26 mouse cellular contexts compared by ENCODE assay signal in the genomic region with DNA sequence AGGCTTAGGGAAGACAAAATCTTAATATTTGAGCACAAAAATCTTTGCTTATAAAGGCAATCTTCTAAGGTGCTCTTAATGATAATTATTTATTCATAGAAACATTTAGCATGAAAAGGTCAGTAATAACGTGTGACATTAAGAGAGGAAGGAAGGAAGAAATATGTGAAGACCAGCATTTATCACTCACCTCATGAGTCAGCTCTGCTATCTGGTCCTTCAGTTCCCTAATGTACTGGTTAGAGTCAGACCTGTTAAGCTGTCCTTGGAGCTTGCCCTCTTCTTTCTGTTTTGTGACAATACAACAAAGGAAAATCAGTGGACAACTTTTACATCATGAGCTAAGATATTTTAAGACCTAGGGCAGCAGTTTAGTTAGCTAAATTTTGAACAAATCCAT. TPM values are rescaled to one million over a fixed set of nuclear protein-coding genes. Genes with fewer than 3 reads are reported as not detected.
DNase-seq lines count a peak whose midpoint lies in the region; ATAC-seq and TF ChIP-seq lines count a peak whose summit lies in the region.
"Had no signal": no experiment of that assay in that cellular context is flagged by ENCODE, and none has a peak within 500 bp of the region (broad histone marks: within the 10 kb centered on the region; RNA-seq: fewer than 3 reads in every experiment).

No protein-coding gene starts in this region.

- H3K36me3 ChIP-seq in MEL (ENCODE audit: control insufficient read depth in 1 of 2, insufficient read depth in 2 of 2, low read length in 2 of 2) = peaks cover 0 to 21% of the 10 kb centered on the region in 2 experiments; a peak in 2 of 4 replicates
- H3K36me3 ChIP-seq in midbrain, embryonic 10.5 days = peaks cover 20% of the 10 kb centered on the region

- intact Hi-C loops in gastrocnemius, postnatal 36 days (cut with DNase I) = no loop called here

- no peaks in the 10 kb centered on the region for H3K9me3 ChIP-seq in MEL (replicated peaks; ENCODE audit: insufficient read depth, low read length)
- H3K9me3 ChIP-seq in midbrain, embryonic 10.5 days (replicated peaks) = peaks cover 8% of the 10 kb centered on the region
- H3K9me3 ChIP-seq: embryonic facial prominence, embryonic 15.5 days had no signal

- no peak for TF ChIP-seq POLR2A in MEL (IDR thresholded peaks at IDR 0.05; ENCODE audit: control insufficient read depth in 1 of 2, insufficient read depth in 1 of 2, low read depth in 1 of 2, low read length in 2 of 2, poor library complexity in 1 of 2)

- TF ChIP-seq EP300 in MEL (IDR thresholded peaks at IDR 0.05; ENCODE audit: low read depth in 1 of 2, low read length in 2 of 2) = peak; percentile 42 to 58; a peak in 2 of 4 replicates

- no peaks in the 10 kb centered on the region for H3K79me2 ChIP-seq in MEL (ENCODE audit: control insufficient read depth, insufficient read depth, low read length, poor library complexity)

- H3K27ac ChIP-seq in MEL (ENCODE audit: control insufficient read depth, low read depth, low read length) = no peak overlapping the region
- no peak overlapping the region for H3K27ac ChIP-seq in midbrain, embryonic 10.5 days (replicated peaks)
- H3K27ac ChIP-seq: embryonic facial prominence, embryonic 13.5 days; embryonic facial prominence, embryonic 15.5 days; forebrain, embryonic 10.5 days; forebrain, embryonic 12.5 days had no signal

- WGBS in midbrain, embryonic 10.5 days = 94% methylated on average over 1 of the region's 1 CpGs

- no peak for TF ChIP-seq CTCF in MEL (IDR thresholded peaks at IDR 0.05 in 2 of 3, conservative IDR thresholded peaks at IDR 0.05 in 1 of 3; ENCODE audit: control insufficient read depth in 1 of 3, insufficient read depth in 1 of 3, low read depth in 2 of 3, low read length in 3 of 3, poor library complexity in 1 of 3, severe bottlenecking in 1 of 3)

- peak; percentile 54; the same call in 1 of the 2 replicates for ATAC-seq in megakaryocyte, adult 5-6 weeks (ENCODE audit: poor library complexity, severe bottlenecking)
- ATAC-seq: CD4-positive, CD25-positive, alpha-beta regulatory T cell, adult 4 months; forebrain, embryonic 14.5 days; forebrain, embryonic 16.5 days had no signal

- peaks cover 5 to 17% of the 10 kb centered on the region in 2 experiments for H3K4me1 ChIP-seq in MEL (ENCODE audit: control insufficient read depth in 1 of 2, insufficient read depth in 2 of 2, low read length in 2 of 2)
- no peaks in the 10 kb centered on the region for H3K4me1 ChIP-seq in midbrain, embryonic 10.5 days
- H3K4me1 ChIP-seq: embryonic facial prominence, embryonic 13.5 days; embryonic facial prominence, embryonic 15.5 days; forebrain, embryonic 10.5 days; forebrain, embryonic 12.5 days had no signal

- no peak overlapping the region for H3K4me3 ChIP-seq in MEL (ENCODE audit: control insufficient read depth in 1 of 2, insufficient read depth in 1 of 2, low read depth in 2 of 2, low read length in 2 of 2)
- no peak overlapping the region for H3K4me3 ChIP-seq in midbrain, embryonic 10.5 days
- H3K4me3 ChIP-seq: embryonic facial prominence, embryonic 13.5 days; embryonic facial prominence, embryonic 15.5 days; erythroblast, embryonic 14.5 days; forebrain, embryonic 10.5 days; forebrain, embryonic 12.5 days had no signal

- DNase-seq in 416B (ENCODE audit: low read depth) (peak; percentile 49), MEL (ENCODE audit: low read depth, low spot score) (peak; percentile 28)
- DNase-seq in midbrain, embryonic 10.5 days (ENCODE audit: low spot score) = no peak
- DNase-seq in gastrocnemius, postnatal 36 days = no peak
- DNase-seq: adrenal gland, adult 2 months; adrenal gland, postnatal 10 days; adrenal gland, postnatal 25 days; B cell, adult 2 months; cerebellum, adult 11 months; cerebellum, adult 18-20 months; cerebellum, adult 8-10 months; cerebellum, adult 9-11 months; cerebellum, postnatal 14 days; cerebellum, postnatal 36 days; embryo, embryonic 11 days had no signal

- H3K9ac ChIP-seq in MEL (ENCODE audit: control insufficient read depth, low read depth, low read length, poor library complexity, severe bottlenecking) = no peak overlapping the region
- H3K9ac ChIP-seq: embryonic facial prominence, embryonic 13.5 days; embryonic facial prominence, embryonic 15.5 days; forebrain, embryonic 12.5 days had no signal

- no peak for TF ChIP-seq RAD21 in MEL (IDR thresholded peaks at IDR 0.05; ENCODE audit: low read depth, low read length)

- no peaks in the 10 kb centered on the region for H3K27me3 ChIP-seq in MEL (ENCODE audit: control insufficient read depth in 1 of 2, insufficient read depth in 2 of 2, low read length in 2 of 2)
- H3K27me3 ChIP-seq in midbrain, embryonic 10.5 days (ENCODE audit: low read depth, poor library complexity, severe bottlenecking) = no peaks in the 10 kb centered on the region
- H3K27me3 ChIP-seq: CH12.LX; embryonic facial prominence, embryonic 13.5 days; embryonic facial prominence, embryonic 15.5 days; forebrain, embryonic 12.5 days had no signal

TF ChIP-seq in MEL, 35 proteins besides CTCF, POLR2A, EP300 and RAD21:
- TF ChIP-seq GATA1 (IDR thresholded peaks at IDR 0.05; ENCODE audit: low read depth, low read length) (peak; percentile 44; the same call in 1 of the 2 replicates), E2F4 (IDR thresholded peaks at IDR 0.05; ENCODE audit: borderline replicate concordance, low read depth, low read length) (no peak), ZNF384 (IDR thresholded peaks at IDR 0.05; ENCODE audit: low read depth, low read length) (no peak), ZC3H11A (IDR thresholded peaks at IDR 0.05; ENCODE audit: low read depth, low read length) (no peak)

RNA-seq across cellular contexts. Expression of a gene that starts 38.6 kb away (rescaled TPM):
- not detected in 2 replicates for total RNA-seq in MEL (2012; rRNA removed)
- under 1 TPM in 1 of 2 experiments, not detected in 1; 0.04 TPM for polyA plus RNA-seq in MEL (2012; ENCODE audit: insufficient read depth in 1 of 2, insufficient read length in 2 of 2, low read depth in 1 of 2, low replicate concordance in 2 of 2, missing spikeins in 1 of 2)
- total RNA-seq in megakaryocyte, adult 5-6 weeks (2015) = 1.0 and 3.6 TPM in 2 replicates
- 2.2 and 3.7 TPM in 2 replicates for total RNA-seq in megakaryocyte, adult 5-6 weeks (2017)
- polyA plus RNA-seq in midbrain, embryonic 10.5 days (2016; fragmentation: Nextera tagmentation; extraction: Ambion mirVana) = not detected in 2 replicates
- under 1 TPM in 1 of 2 experiments, not detected in 1; 0.54 TPM for total RNA-seq in gastrocnemius, postnatal 36 days (2021)
- total RNA-seq: adrenal gland, postnatal 25 days had no signal
- polyA plus RNA-seq: embryonic facial prominence, embryonic 11.5 days; embryonic facial prominence, embryonic 13.5 days; forebrain, embryonic 10.5 days; forebrain, embryonic 12.5 days; forebrain, embryonic 14.5 days; forebrain, embryonic 16.5 days had no signal

Comparison
In these comparisons a context has a peak if more than half of its experiments do, and no peak if none do; other contexts are left out.
1. DNase-seq: peak in 416B (single experiment) and MEL (single experiment); none in midbrain, embryonic 10.5 days (single experiment) and gastrocnemius, postnatal 36 days (0 of 2).